Mouse (Mus musculus) heart, embryonic 14.5 days (tissue): ENCODE data around the gene Cacna1g. TPM values are rescaled to one million over a fixed set of nuclear protein-coding genes. Genes with fewer than 3 reads are reported as not detected.

ENCODE experiments used
- ATAC-seq: fragments of 200-750 bp; cut with Nextera tagmentation; 2 replicates; pipeline ENCODE4 v1.8.0; 2017; ENCODE audit warnings: low read depth, moderate TSS enrichment; ENCODE audit not compliant: insufficient number of reproducible peaks, insufficient read depth, low FRiP score
- H3K27ac ChIP-seq, 2 experiments: fragments of 200-500 bp in 1 of 2; fragments of 300-500 bp in 1 of 2; sonication (generic) in 1 of 2; replicated peaks in 1 of 2; 2 replicates each; pipeline ENCODE4 v1.5.1; 2012 to 2014; ENCODE audit warnings: low read depth in 2 of 2, low read length in 2 of 2, control low read depth in 1 of 2, mild to moderate bottlenecking in 1 of 2, mixed read lengths in 1 of 2; ENCODE audit not compliant: control insufficient read depth in 1 of 2, insufficient read depth in 1 of 2
- H3K27me3 ChIP-seq: fragments of 300-500 bp; sonication (generic); 2 replicates; pipeline ENCODE4 v1.6.1; 2014; ENCODE audit warnings: mild to moderate bottlenecking, low read length, control low read depth; ENCODE audit not compliant: control insufficient read depth, insufficient read depth
- H3K36me3 ChIP-seq: fragments of 300-500 bp; sonication (generic); 2 replicates; pipeline ENCODE4 v1.6.1; 2014; ENCODE audit warnings: mild to moderate bottlenecking, control low read depth, low read length, mixed read lengths; ENCODE audit not compliant: control insufficient read depth, insufficient read depth
- H3K4me1 ChIP-seq, 2 experiments: fragments of 200-500 bp in 1 of 2; fragments of 300-500 bp in 1 of 2; sonication (generic) in 1 of 2; 2 replicates each; pipeline ENCODE4 v1.6.1; 2012 to 2014; ENCODE audit warnings: low read length in 2 of 2, control low read depth in 1 of 2, mixed read lengths in 1 of 2; ENCODE audit not compliant: control insufficient read depth in 2 of 2, insufficient read depth in 2 of 2
- H3K4me2 ChIP-seq: fragments of 300-500 bp; sonication (generic); 2 replicates; pipeline ENCODE4 v1.6.1; 2014; ENCODE audit warnings: mild to moderate bottlenecking, low read length
- H3K4me3 ChIP-seq, 2 experiments: fragments of 200-500 bp in 1 of 2; fragments of 300-500 bp in 1 of 2; sonication (generic) in 1 of 2; 2 replicates each; pipeline ENCODE4 v1.5.1; 2012 to 2014; ENCODE audit warnings: low read length in 2 of 2, mild to moderate bottlenecking in 2 of 2, control low read depth in 1 of 2, low read depth in 1 of 2, moderate library complexity in 1 of 2; ENCODE audit not compliant: control insufficient read depth in 1 of 2, insufficient read depth in 1 of 2
- H3K9ac ChIP-seq: fragments of 300-500 bp; sonication (generic); 2 replicates; pipeline ENCODE4 v1.6.1; 2014; ENCODE audit warnings: mild to moderate bottlenecking, low read length
- H3K9me3 ChIP-seq: fragments of 300-500 bp; sonication (generic); 2 replicates; pipeline ENCODE4 v1.6.1; 2016; ENCODE audit warnings: low read length, control low read depth; ENCODE audit not compliant: control insufficient read depth
- WGBS: fragments of 180-500 bp; shearing (Covaris S2); extraction: QIAGEN DNeasy Blood & Tissue Kit; methylation state at CpG from one replicate; pipeline ENCODE4 v1.1.7; 2014; 5-methylcytosine and 5-hydroxymethylcytosine counted together
- polyA plus RNA-seq: library from polyadenylated mRNA; unstranded; fragments of >200 nt; fragmentation: Nextera tagmentation; extraction: Ambion mirVana; gene quantifications from 2 replicates; pipeline ENCODE4 v1.2.1, GENCODE M21; 2014

Cacna1g gene
- polyA plus RNA-seq, 1 experiment from 2014 or later = 7.7 TPM

GRCm38 (mm10) chr11:94455161-94455820 lies 18.7 kb downstream of the Cacna1g start:
- Histone ChIP-seq H3K9me3 (no peaks in the 10 kb centered on the region), H3K4me1 (peaks cover 26 to 30% of the 10 kb centered on the region in 2 experiments), H3K9ac (no peak overlapping the region), H3K4me3 (no peak overlapping the region), H3K4me2 (no peak overlapping the region), H3K27me3 (peaks cover 4% of the 10 kb centered on the region; the same call in 1 of the 2 replicates), H3K27ac (no peak overlapping the region), H3K36me3 (no peaks in the 10 kb centered on the region)
- WGBS = 84% methylated on average over 10 of the region's 10 CpGs
- ATAC-seq = no peak

- Histone ChIP-seq H3K4me3 (no peak overlapping the region), H3K4me2 (no peak overlapping the region), H3K4me1 (peaks cover 31 to 35% of the 10 kb centered on the region in 2 experiments), H3K27me3 (peaks cover 4% of the 10 kb centered on the region; the same call in 1 of the 2 replicates), H3K27ac (no peak overlapping the region), H3K36me3 (no peaks in the 10 kb centered on the region), H3K9me3 (no peaks in the 10 kb centered on the region), H3K9ac (no peak overlapping the region)
- no peak for ATAC-seq
- WGBS = 88% methylated on average over 5 of the region's 5 CpGs
Measured at GRCm38 (mm10) chr11:94454756-94455155, 19.2 kb downstream of the Cacna1g start.

- Histone ChIP-seq H3K4me3 (no peak overlapping the region), H3K27me3 (no peaks in the 10 kb centered on the region), H3K4me1 (peaks cover 44 to 45% of the 10 kb centered on the region in 2 experiments), H3K36me3 (no peaks in the 10 kb centered on the region), H3K4me2 (peak overlapping the region; percentile 27), H3K9me3 (no peaks in the 10 kb centered on the region), H3K9ac (peak overlapping the region; percentile 41; the same call in 1 of the 2 replicates), H3K27ac (peak overlapping the region; percentile 82 to 95)
- 11% methylated on average over 12 of the region's 12 CpGs for WGBS
- ATAC-seq = peak; percentile 90
Measured at GRCm38 (mm10) chr11:94451091-94451773, 22.8 kb downstream of the Cacna1g start.

GRCm38 (mm10) chr11:94449886-94450285 lies 24.1 kb downstream of the Cacna1g start:
- ATAC-seq = peak; percentile 3; the same call in 1 of the 2 replicates
- WGBS = 24% methylated on average over 5 of the region's 5 CpGs
- peaks cover 44% of the 10 kb centered on the region in 2 experiments for H3K4me1 ChIP-seq
- H3K4me2 ChIP-seq = peak overlapping the region; percentile 27
- 0 out of 2 replicates have a peak overlapping the region, but pooled peaks have one; percentile 32 for H3K9ac ChIP-seq
- H3K27me3 ChIP-seq = no peaks in the 10 kb centered on the region
- no peak overlapping the region for H3K4me3 ChIP-seq
- H3K9me3 ChIP-seq = no peaks in the 10 kb centered on the region
- no peaks in the 10 kb centered on the region for H3K36me3 ChIP-seq
- peak overlapping the region; percentile 71 to 95 for H3K27ac ChIP-seq

- peaks cover 44 to 47% of the 10 kb centered on the region in 2 experiments for H3K4me1 ChIP-seq
- no peaks in the 10 kb centered on the region for H3K9me3 ChIP-seq
- no peak overlapping the region for H3K4me3 ChIP-seq
- no peaks in the 10 kb centered on the region for H3K36me3 ChIP-seq
- no peak overlapping the region for H3K4me2 ChIP-seq
- H3K9ac ChIP-seq = no peak overlapping the region
- no peak for ATAC-seq
- H3K27ac ChIP-seq = peak overlapping the region; percentile 71 to 95
- WGBS = 58% methylated on average over 8 of the region's 8 CpGs
- H3K27me3 ChIP-seq = no peaks in the 10 kb centered on the region
Measured at GRCm38 (mm10) chr11:94449239-94449638, 24.8 kb downstream of the Cacna1g start.

- H3K4me1 ChIP-seq = peaks cover 42 to 44% of the 10 kb centered on the region in 2 experiments
- H3K4me3 ChIP-seq = no peak overlapping the region
- no peak for ATAC-seq
- no peaks in the 10 kb centered on the region for H3K36me3 ChIP-seq
- 42% methylated on average over 3 of the region's 3 CpGs for WGBS
- no peak overlapping the region for H3K4me2 ChIP-seq
- H3K27ac ChIP-seq = no peak overlapping the region
- H3K9me3 ChIP-seq = no peaks in the 10 kb centered on the region
- H3K9ac ChIP-seq = no peak overlapping the region; the same call in 1 of the 2 replicates
- H3K27me3 ChIP-seq = no peaks in the 10 kb centered on the region
Measured at GRCm38 (mm10) chr11:94447017-94447416, 27.0 kb downstream of the Cacna1g start.

- Histone ChIP-seq H3K36me3 (no peaks in the 10 kb centered on the region), H3K4me1 (peaks cover 36 to 44% of the 10 kb centered on the region in 2 experiments), H3K4me3 (no peak overlapping the region), H3K4me2 (no peak overlapping the region), H3K9ac (no peak overlapping the region), H3K9me3 (no peaks in the 10 kb centered on the region), H3K27me3 (no peaks in the 10 kb centered on the region), H3K27ac (no peak overlapping the region)
- no peak for ATAC-seq
- 54% methylated on average over 4 of the region's 4 CpGs for WGBS
Measured at GRCm38 (mm10) chr11:94445300-94445699, 28.7 kb downstream of the Cacna1g start.
